Mouse (Mus musculus) spleen, postnatal 0 days (tissue): ENCODE measurements around the gene Mill2. TPM values are rescaled to one million over a fixed set of nuclear protein-coding genes. Genes with fewer than 3 reads are reported as not detected.

Experiments used
- polyA plus RNA-seq: library from polyadenylated mRNA; unstranded; fragments of >200 nt; fragmentation: Nextera tagmentation; extraction: Ambion mirVana; gene quantifications from 2 replicates; pipeline ENCODE4 v1.2.1, GENCODE M21; 2015

Gene Mill2
- 0.60 and 0.80 TPM in 2 replicates for polyA plus RNA-seq

GRCm38 (mm10) chr7:18839865-18840264, at the start of gene Mill2:
TSS of gene Mill2 (plus strand) at chr7:18839966.

GRCm38 (mm10) chr7:18798420-18798819, 41.3 kb upstream of the Mill2 start, which contains the start of gene Psg19:
TSS of gene Psg19 (minus strand) at chr7:18798520.

DNA sequence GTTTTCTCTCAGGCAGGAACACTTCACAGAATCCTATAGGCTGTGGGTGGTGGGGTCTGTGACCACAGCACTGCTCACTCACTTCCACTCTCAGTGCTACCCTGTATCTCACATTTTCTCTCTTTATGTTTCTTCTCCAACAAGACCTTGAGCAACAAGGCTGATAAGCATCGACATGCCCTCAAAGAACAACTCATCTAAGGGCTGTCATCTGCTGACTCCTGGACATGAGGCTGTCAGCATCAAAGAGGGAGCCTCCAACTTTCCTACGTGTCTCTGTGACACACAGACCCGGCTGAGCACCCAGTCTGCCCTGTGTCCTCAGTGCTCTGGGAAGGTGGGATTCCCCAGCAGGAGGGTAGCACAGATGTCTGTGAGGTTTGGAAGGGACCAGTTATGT, 18.3 kb upstream of the Mill2 start, which contains the start of gene Psg17:
Gene Psg17 (minus strand): TSS at position 101 of the 400 bp plus-strand sequence.

GRCm38 (mm10) chr7:18871031-18871430, 31.3 kb downstream of the Mill2 start, which contains the start of gene Pglyrp1:
TSS of gene Pglyrp1 (plus strand) at chr7:18871331.

DNA sequence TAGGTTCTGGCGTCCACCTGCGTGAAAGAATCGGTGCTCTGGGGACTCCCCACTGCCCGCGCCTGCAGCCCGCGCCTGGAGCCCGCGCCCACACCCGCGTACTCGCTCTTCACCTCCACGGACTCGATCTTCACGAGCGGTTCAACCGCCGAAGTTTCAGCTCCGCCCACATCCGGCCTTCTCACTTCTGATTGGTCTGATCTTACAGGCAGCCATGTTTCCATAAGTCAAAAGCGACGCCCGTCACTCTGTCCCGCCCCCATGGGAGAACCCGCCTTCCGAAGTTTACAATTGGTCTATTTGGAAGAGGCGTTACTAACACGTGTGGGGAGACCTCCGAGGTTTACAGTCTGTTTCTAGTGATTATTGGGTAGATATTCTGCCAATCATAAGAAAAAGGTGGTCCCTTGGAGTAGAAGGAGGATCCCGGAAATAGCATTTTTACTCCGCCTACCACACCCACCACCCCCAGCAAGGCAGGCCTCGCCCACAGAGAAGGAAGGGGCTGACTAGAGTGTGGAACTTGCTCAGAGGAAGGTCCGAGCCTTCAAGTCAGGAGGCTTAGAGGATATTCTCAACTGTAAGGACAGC, 70.6 kb downstream of the Mill2 start, which contains the start of gene Ccdc61:
Gene Ccdc61 (minus strand): TSS at position 175 of the 591 bp plus-strand sequence.

Other genes starting within 250 kb of the Mill2 start
- gene Psg23, start 223.5 kb upstream of the Mill2 start, polyA plus RNA-seq = not detected in 2 replicates
- not detected in 2 replicates for gene Psg21, start 183.2 kb upstream of the Mill2 start, polyA plus RNA-seq
- gene Psg20, start 153.8 kb upstream of the Mill2 start, polyA plus RNA-seq = not detected in 2 replicates
- 0.08 TPM in 1 of 2 replicates, not detected in the other for gene Psg22, start 121.9 kb upstream of the Mill2 start, polyA plus RNA-seq
- not detected in 2 replicates for gene Psg19, start 41.4 kb upstream of the Mill2 start, polyA plus RNA-seq
- not detected in 2 replicates for gene Psg17, start 18.4 kb upstream of the Mill2 start, polyA plus RNA-seq
- gene Pglyrp1, start 31.4 kb downstream of the Mill2 start, polyA plus RNA-seq = 247 and 352 TPM in 2 replicates
- 12.5 and 14.3 TPM in 2 replicates for gene Ccdc61, start 70.4 kb downstream of the Mill2 start, polyA plus RNA-seq
- 0.31 and 0.36 TPM in 2 replicates for gene Nova2, start 85.9 kb downstream of the Mill2 start, polyA plus RNA-seq
- gene Nanos2, start 147.4 kb downstream of the Mill2 start, polyA plus RNA-seq = not detected in 2 replicates
- gene Mypop, start 151.3 kb downstream of the Mill2 start, polyA plus RNA-seq = 1.1 and 1.4 TPM in 2 replicates
- gene Irf2bp1, start 164.1 kb downstream of the Mill2 start, polyA plus RNA-seq = 7.4 and 8.6 TPM in 2 replicates
- 0.15 and 0.19 TPM in 2 replicates for gene Foxa3, start 183.6 kb downstream of the Mill2 start, polyA plus RNA-seq
- 11.2 and 11.7 TPM in 2 replicates for gene Sympk, start 184.4 kb downstream of the Mill2 start, polyA plus RNA-seq
- gene Rsph6a, start 214.7 kb downstream of the Mill2 start, polyA plus RNA-seq = not detected in 2 replicates
- gene Dmwd, start 236.3 kb downstream of the Mill2 start, polyA plus RNA-seq = 5.5 and 7.2 TPM in 2 replicates
- gene Dmpk, start 243.9 kb downstream of the Mill2 start, polyA plus RNA-seq = 9.4 and 11.5 TPM in 2 replicates